Mouse (Mus musculus) MEL (cell line): ENCODE measurements around the gene Gm29776.

ENCODE experiments used
- BHLHE40 ChIP-seq: IDR thresholded peaks from 2 replicates; pipeline ENCODE4 v1.6.1; 2012; ENCODE audit warnings: low read depth, mild to moderate bottlenecking, inconsistent platforms, low read length, improper control_type of control experiment, borderline replicate concordance
- CTCF ChIP-seq, 3 experiments: IDR thresholded peaks in 2 of 3; conservative IDR thresholded peaks in 1 of 3; 2 replicates each; pipeline ENCODE4 v1.5.1; 2011 to 2012; ENCODE audit warnings: low read length in 3 of 3, low read depth in 2 of 3, mild to moderate bottlenecking in 2 of 3, improper control_type of control experiment in 1 of 3, inconsistent platforms in 1 of 3, mixed read lengths in 1 of 3, moderate library complexity in 1 of 3; ENCODE audit not compliant: control insufficient read depth in 1 of 3, insufficient read depth in 1 of 3, poor library complexity in 1 of 3, severe bottlenecking in 1 of 3
- ELF1 ChIP-seq: IDR thresholded peaks from 2 replicates; pipeline ENCODE4 v1.6.1; 2014; ENCODE audit warnings: low read depth, mild to moderate bottlenecking, inconsistent platforms, low read length, improper control_type of control experiment, moderate library complexity
- GATA1 ChIP-seq: IDR thresholded peaks from 2 replicates; pipeline ENCODE4 v1.6.1; 2011; ENCODE audit warnings: low read depth, low read length, improper control_type of control experiment
- MAFK ChIP-seq: IDR thresholded peaks from 2 replicates; pipeline ENCODE4 v1.6.1; 2011; ENCODE audit warnings: low read depth, mild to moderate bottlenecking, low read length, improper control_type of control experiment, borderline replicate concordance
- MYB ChIP-seq: IDR thresholded peaks from 2 replicates; pipeline ENCODE4 v1.6.1; 2011; ENCODE audit warnings: mild to moderate bottlenecking, low read depth, low read length, improper control_type of control experiment
- MYC ChIP-seq: IDR thresholded peaks from 2 replicates; pipeline ENCODE4 v1.6.1; 2011; ENCODE audit warnings: low read depth, mild to moderate bottlenecking, low read length, improper control_type of control experiment, moderate library complexity
- POLR2A ChIP-seq, 2 experiments: IDR thresholded peaks; 2 replicates each; pipeline ENCODE4 v1.6.1; 2011 to 2012; ENCODE audit warnings: low read length in 2 of 2, mild to moderate bottlenecking in 2 of 2, control low read depth in 1 of 2, improper control_type of control experiment in 1 of 2, low read depth in 1 of 2, moderate library complexity in 1 of 2; ENCODE audit not compliant: control insufficient read depth in 1 of 2, insufficient read depth in 1 of 2, poor library complexity in 1 of 2
- RAD21 ChIP-seq: IDR thresholded peaks from 2 replicates; pipeline ENCODE4 v1.6.1; 2011; ENCODE audit warnings: mild to moderate bottlenecking, low read depth, low read length, improper control_type of control experiment
- SIN3A ChIP-seq: IDR thresholded peaks from 2 replicates; pipeline ENCODE4 v1.6.1; 2012; ENCODE audit warnings: low read length, improper control_type of control experiment, inconsistent platforms
- TAL1 ChIP-seq: IDR thresholded peaks from 2 replicates; pipeline ENCODE4 v1.6.1; 2012; ENCODE audit warnings: mild to moderate bottlenecking, inconsistent platforms, low read length, moderate library complexity, mixed read lengths
- UBTF ChIP-seq: IDR thresholded peaks from 2 replicates; pipeline ENCODE4 v1.6.1; 2012; ENCODE audit warnings: low read depth, mild to moderate bottlenecking, inconsistent platforms, low read length, improper control_type of control experiment, moderate library complexity, borderline replicate concordance; ENCODE audit not compliant: insufficient read depth
- USF1 ChIP-seq: IDR thresholded peaks from 2 replicates; pipeline ENCODE4 v1.6.1; 2014; ENCODE audit warnings: low read depth, mild to moderate bottlenecking, inconsistent platforms, low read length, improper control_type of control experiment, moderate library complexity
- ZMIZ1 ChIP-seq: IDR thresholded peaks from 2 replicates; pipeline ENCODE4 v1.6.1; 2012; ENCODE audit warnings: low read depth, mild to moderate bottlenecking, inconsistent platforms, low read length, improper control_type of control experiment, moderate library complexity

DNA sequence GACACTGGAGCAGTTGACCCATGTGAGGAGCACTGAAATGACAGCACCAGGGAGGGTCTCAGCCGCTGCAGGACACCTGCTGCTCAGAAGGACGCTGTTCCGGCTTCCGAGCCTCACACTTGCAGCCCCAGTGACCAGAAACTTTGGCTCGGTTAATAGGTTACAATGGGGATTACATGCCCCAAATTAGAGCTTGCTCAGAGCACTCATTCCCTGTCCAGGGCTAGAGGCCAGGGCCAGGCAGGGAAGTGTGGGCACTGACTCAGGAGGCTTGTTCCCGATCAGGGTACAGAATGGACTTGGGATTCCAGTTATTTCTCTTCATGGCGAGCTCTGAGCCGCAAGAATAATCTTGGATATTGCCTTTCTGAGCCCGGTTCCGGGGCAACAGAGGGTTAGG is 39.0 kb upstream of the Gm29776 start:
- TF ChIP-seq CTCF (IDR thresholded peaks at IDR 0.05 in 2 of 3, conservative IDR thresholded peaks at IDR 0.05 in 1 of 3; ENCODE audit: control insufficient read depth in 1 of 3, insufficient read depth in 1 of 3, low read depth in 2 of 3, low read length in 3 of 3, poor library complexity in 1 of 3, severe bottlenecking in 1 of 3) (no peak), RAD21 (no peak), MYC (no peak), ZMIZ1 (no peak), SIN3A (no peak), POLR2A (IDR thresholded peaks at IDR 0.05; ENCODE audit: control insufficient read depth in 1 of 2, insufficient read depth in 1 of 2, low read depth in 1 of 2, low read length in 2 of 2, poor library complexity in 1 of 2) (no peak), USF1 (no peak), GATA1 (no peak), TAL1 (no peak), ELF1 (no peak), BHLHE40 (no peak), MYB (no peak), MAFK (no peak), UBTF (no peak)
